Mouse (Mus musculus) bone marrow macrophage, adult 2 months (primary cell): ENCODE results near the gene Kmt5a.

Experiments used
- CTCF ChIP-seq: IDR thresholded peaks from 2 replicates; pipeline ENCODE4 v1.5.1; 2012; ENCODE audit warnings: low read depth, mild to moderate bottlenecking, low read length, moderate library complexity
- POLR2A ChIP-seq: IDR thresholded peaks from 2 replicates; pipeline ENCODE4 v1.6.1; 2012; ENCODE audit warnings: mild to moderate bottlenecking, low read depth, low read length, borderline replicate concordance

DNA sequence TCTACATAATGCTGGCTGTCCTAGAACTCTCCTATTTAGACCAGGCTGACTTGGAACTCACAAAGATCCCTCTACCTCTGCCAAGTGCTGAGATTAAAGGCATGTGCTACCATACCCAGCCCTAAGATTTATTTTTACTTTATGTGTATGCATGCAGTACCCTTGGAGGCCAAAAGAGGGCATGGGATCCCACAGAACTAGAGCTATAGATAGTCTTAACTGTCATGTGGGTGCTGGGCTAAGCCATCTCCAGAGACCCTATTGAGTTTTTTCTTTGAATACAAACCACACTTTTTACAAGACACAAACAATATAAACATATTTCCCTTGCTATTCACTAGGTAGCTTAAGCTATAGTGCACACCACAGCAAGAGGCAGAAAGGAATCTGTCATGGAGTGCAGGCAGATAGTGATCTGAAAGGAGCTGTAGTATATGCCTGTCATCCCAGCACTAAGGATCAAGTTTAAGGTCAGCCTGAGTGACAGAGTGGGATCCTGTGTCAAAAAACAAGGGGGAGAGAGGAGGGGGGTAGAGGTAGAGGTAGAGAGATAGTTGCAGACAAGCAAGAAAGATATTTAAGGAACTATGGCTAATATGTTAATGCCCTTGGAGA is 7.2 kb upstream of the Kmt5a start:
- no peak for TF ChIP-seq CTCF
- TF ChIP-seq POLR2A = no peak
